Mouse (Mus musculus) heart, embryonic 12.5 days (tissue): ENCODE data around the gene Prss28. TPM values are rescaled to one million over a fixed set of nuclear protein-coding genes. Genes with fewer than 3 reads are reported as not detected.

ENCODE experiments used
- ATAC-seq: fragments of 200-750 bp; cut with Nextera tagmentation; 2 replicates; pipeline ENCODE4 v1.8.0; 2017; ENCODE audit warnings: moderate TSS enrichment, moderate library complexity; ENCODE audit not compliant: insufficient number of reproducible peaks, low FRiP score
- H3K27ac ChIP-seq: fragments of 300-500 bp; sonication (generic); 2 replicates; pipeline ENCODE4 v1.5.1; 2016; ENCODE audit warnings: mild to moderate bottlenecking, moderate library complexity; ENCODE audit not compliant: poor library complexity, severe bottlenecking
- H3K27me3 ChIP-seq: fragments of 300-500 bp; sonication (generic); replicated peaks from 2 replicates; pipeline ENCODE4 v1.6.1; 2016; ENCODE audit warnings: mild to moderate bottlenecking, moderate library complexity
- H3K36me3 ChIP-seq: fragments of 300-500 bp; sonication (generic); 2 replicates; pipeline ENCODE4 v1.6.1; 2016; ENCODE audit warnings: mild to moderate bottlenecking, moderate library complexity
- H3K4me1 ChIP-seq: fragments of 300-500 bp; sonication (generic); replicated peaks from 2 replicates; pipeline ENCODE4 v1.6.1; 2016; ENCODE audit warnings: mild to moderate bottlenecking
- H3K4me2 ChIP-seq: fragments of 300-500 bp; sonication (generic); 2 replicates; pipeline ENCODE4 v1.6.1; 2016; ENCODE audit warnings: mild to moderate bottlenecking, moderate library complexity
- H3K4me3 ChIP-seq: fragments of 300-500 bp; sonication (generic); 2 replicates; pipeline ENCODE4 v1.5.1; 2016; ENCODE audit warnings: mild to moderate bottlenecking
- H3K9ac ChIP-seq: fragments of 300-500 bp; sonication (generic); 2 replicates; pipeline ENCODE4 v1.6.1; 2016; ENCODE audit warnings: mild to moderate bottlenecking, moderate library complexity
- H3K9me3 ChIP-seq: fragments of 300-500 bp; sonication (generic); replicated peaks from 2 replicates; pipeline ENCODE4 v1.6.1; 2016; ENCODE audit warnings: mild to moderate bottlenecking, moderate library complexity
- WGBS: fragments of 180-500 bp; shearing (Covaris S2); methylation state at CpG from one replicate; pipeline ENCODE4 v1.1.7; 2016; 5-methylcytosine and 5-hydroxymethylcytosine counted together
- polyA plus RNA-seq: library from polyadenylated mRNA; unstranded; fragments of >200 nt; fragmentation: Nextera tagmentation; extraction: Ambion mirVana; gene quantifications from 2 replicates; pipeline ENCODE4 v1.2.1, GENCODE M21; 2016

Gene Prss28
- polyA plus RNA-seq, 1 experiment from 2014 or later = not detected

DNA sequence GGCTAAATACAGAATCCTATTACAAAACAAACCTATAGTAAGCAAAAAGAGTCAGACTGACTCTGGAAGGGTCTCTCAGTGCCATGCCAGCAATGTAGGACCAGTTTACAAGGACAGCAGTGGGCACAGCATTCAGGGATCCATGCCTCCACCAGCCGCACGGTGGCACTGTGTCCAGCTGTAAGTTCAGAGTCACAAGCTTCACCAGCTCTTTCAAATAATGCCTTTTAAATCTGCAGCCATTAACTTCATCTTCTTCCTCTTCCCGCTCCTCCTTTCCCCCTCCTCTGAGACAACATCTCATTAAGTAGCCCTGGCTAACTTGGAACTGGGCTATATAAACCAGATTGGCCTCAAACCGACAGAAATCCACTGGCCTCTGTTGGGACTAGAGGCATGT, 19.6 kb upstream of the Prss28 start:
- H3K4me1 ChIP-seq = no peaks in the 10 kb centered on the region; the same call in 1 of the 2 replicates
- H3K9me3 ChIP-seq = no peaks in the 10 kb centered on the region
- H3K9ac ChIP-seq = no peak overlapping the region
- H3K4me3 ChIP-seq = no peak overlapping the region
- WGBS = 23% methylated on average over 4 of the region's 4 CpGs
- no peak for ATAC-seq
- no peaks in the 10 kb centered on the region for H3K36me3 ChIP-seq
- H3K27ac ChIP-seq = no peak overlapping the region
- H3K27me3 ChIP-seq = 0 out of 2 replicates have a peak, but pooled peaks cover 6% of the 10 kb centered on the region
- no peak overlapping the region for H3K4me2 ChIP-seq

DNA sequence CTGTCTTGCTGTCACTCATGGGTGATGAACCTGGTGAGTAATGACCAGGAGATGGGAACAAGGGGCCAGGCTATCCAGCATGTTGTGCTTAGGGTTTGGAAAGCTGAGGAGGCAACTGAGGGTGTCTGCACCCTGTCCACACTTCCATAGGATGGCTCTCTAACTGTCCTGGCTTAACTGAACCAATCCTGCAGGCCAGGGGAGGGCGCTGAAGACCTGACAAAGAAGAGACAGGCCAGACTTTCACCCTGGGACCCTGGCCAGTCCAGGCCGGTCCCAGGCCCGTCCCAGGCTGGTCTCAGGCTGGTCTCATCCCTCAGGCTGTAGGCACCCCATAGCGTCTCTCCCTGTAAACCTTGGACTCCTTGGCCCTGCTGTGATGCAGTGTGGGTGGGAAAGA, 18.0 kb upstream of the Prss28 start:
- no peaks in the 10 kb centered on the region for H3K36me3 ChIP-seq
- H3K9me3 ChIP-seq = no peaks in the 10 kb centered on the region
- H3K27ac ChIP-seq = no peak overlapping the region
- 33% methylated on average over 4 of the region's 4 CpGs for WGBS
- no peaks in the 10 kb centered on the region for H3K4me1 ChIP-seq
- H3K4me3 ChIP-seq = no peak overlapping the region
- no peak overlapping the region for H3K9ac ChIP-seq
- no peak overlapping the region for H3K4me2 ChIP-seq
- no peak for ATAC-seq
- H3K27me3 ChIP-seq = 0 out of 2 replicates have a peak, but pooled peaks cover 6% of the 10 kb centered on the region

GRCm38 (mm10) chr17:25293495-25293894, 15.0 kb upstream of the Prss28 start:
- Histone ChIP-seq H3K36me3 (no peaks in the 10 kb centered on the region), H3K4me3 (no peak overlapping the region), H3K9me3 (no peaks in the 10 kb centered on the region), H3K9ac (no peak overlapping the region), H3K27ac (no peak overlapping the region), H3K27me3 (peaks cover 21% of the 10 kb centered on the region), H3K4me1 (no peaks in the 10 kb centered on the region), H3K4me2 (no peak overlapping the region)
- no peak for ATAC-seq
- 45% methylated on average over 5 of the region's 5 CpGs for WGBS

DNA sequence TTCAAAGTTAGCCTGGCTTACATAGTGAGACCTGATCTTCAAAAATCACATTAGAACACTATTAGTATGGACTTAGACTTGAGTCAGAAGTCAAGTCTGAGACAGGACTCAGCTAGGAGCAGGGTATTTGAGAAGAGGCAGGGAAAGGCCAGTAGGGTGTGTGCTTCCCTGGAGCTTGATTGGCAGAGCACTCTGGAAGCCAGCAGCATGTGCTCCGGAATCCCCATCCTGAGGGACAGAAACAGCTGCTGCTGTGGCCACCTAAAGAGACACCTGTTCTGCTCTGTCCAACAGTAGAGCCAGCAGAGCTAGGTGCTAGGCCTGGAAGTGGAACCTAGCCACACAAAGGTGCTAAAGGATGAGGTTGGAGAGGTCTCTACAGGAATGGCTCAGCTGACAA, 14.3 kb upstream of the Prss28 start:
- Histone ChIP-seq H3K4me2 (no peak overlapping the region), H3K27me3 (peaks cover 23% of the 10 kb centered on the region), H3K4me3 (no peak overlapping the region), H3K9me3 (no peaks in the 10 kb centered on the region), H3K27ac (no peak overlapping the region), H3K9ac (no peak overlapping the region), H3K36me3 (no peaks in the 10 kb centered on the region), H3K4me1 (no peaks in the 10 kb centered on the region)
- no peak for ATAC-seq
- 56% methylated on average over 1 of the region's 1 CpGs for WGBS

- H3K9ac ChIP-seq = no peak within 1 kb of the TSS
- H3K27ac ChIP-seq = no peak within 1 kb of the TSS
- no peaks in the 10 kb centered on the region for H3K36me3 ChIP-seq
- no peak within 1 kb of the TSS for H3K4me2 ChIP-seq
- no peaks in the 10 kb centered on the region for H3K9me3 ChIP-seq
- no peak for ATAC-seq
- peaks cover 29% of the 10 kb centered on the region for H3K27me3 ChIP-seq
- 81% methylated on average over 5 of the region's 5 CpGs for WGBS
- H3K4me1 ChIP-seq = no peaks in the 10 kb centered on the region
- no peak within 1 kb of the TSS for H3K4me3 ChIP-seq
Measured at GRCm38 (mm10) chr17:25298094-25298493, 10.4 kb upstream of the Prss28 start, which contains the start of gene Prss34. Prss34 (plus strand) TSS chr17:25298394.

DNA sequence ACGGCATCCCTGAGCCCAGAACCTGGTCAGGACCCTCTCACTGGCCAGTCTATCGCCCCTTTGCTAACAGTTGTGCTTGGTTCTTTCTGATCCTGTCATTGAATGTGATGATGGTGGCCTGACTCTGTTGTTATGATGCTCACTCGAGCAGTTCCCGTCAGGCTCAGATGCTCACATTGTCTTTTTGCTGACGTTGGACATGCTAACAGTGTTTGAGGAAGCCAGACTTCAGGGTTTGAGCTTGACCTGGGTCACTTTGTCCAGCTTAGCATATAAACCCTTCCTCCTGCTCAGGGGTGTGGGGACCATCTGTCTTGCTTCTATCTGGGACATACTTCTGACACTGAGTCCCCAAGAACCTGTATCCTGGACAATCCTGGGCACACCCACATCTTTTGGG, 9.9 kb downstream of the Prss28 start, which contains the start of gene Prss29:
TSS of gene Prss29 (plus strand) at position 301 of the 400 bp plus-strand sequence.
- Histone ChIP-seq H3K4me3 (no peak within 1 kb of the TSS), H3K4me1 (no peaks in the 10 kb centered on the region), H3K4me2 (no peak within 1 kb of the TSS), H3K9me3 (no peaks in the 10 kb centered on the region), H3K36me3 (no peaks in the 10 kb centered on the region), H3K9ac (no peak within 1 kb of the TSS), H3K27me3 (peaks cover 29% of the 10 kb centered on the region), H3K27ac (no peak within 1 kb of the TSS)
- ATAC-seq = no peak
- 64% methylated on average over 5 of the region's 5 CpGs for WGBS

- no peak for ATAC-seq
- Histone ChIP-seq H3K4me2 (no peak overlapping the region), H3K9ac (no peak overlapping the region), H3K4me1 (no peaks in the 10 kb centered on the region), H3K27ac (no peak overlapping the region), H3K36me3 (no peaks in the 10 kb centered on the region), H3K9me3 (no peaks in the 10 kb centered on the region), H3K4me3 (no peak overlapping the region), H3K27me3 (peaks cover 36% of the 10 kb centered on the region)
- WGBS = 89% methylated on average over 8 of the region's 8 CpGs
Measured at GRCm38 (mm10) chr17:25320819-25321218, 12.4 kb downstream of the Prss28 start.

DNA sequence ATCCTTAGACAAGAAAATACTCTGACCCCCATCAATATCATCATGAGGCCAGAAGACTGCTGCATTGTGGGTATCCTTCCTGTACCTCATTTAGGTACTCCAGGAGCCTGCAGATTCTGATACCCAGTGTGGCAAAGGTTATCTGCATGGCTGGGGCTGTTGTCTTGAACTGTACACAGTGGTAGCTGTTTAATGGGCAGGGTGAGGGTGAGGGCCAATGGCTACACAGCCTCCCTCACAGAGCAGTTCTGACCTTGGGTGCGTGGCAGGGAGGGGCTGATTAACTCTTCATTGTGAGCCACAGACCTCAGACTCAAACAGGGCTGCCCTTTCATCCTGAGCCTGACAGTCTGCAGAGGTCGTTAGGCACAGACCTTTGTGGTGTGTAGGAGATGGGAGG, 14.5 kb downstream of the Prss28 start:
- Histone ChIP-seq H3K4me3 (no peak overlapping the region), H3K27ac (no peak overlapping the region), H3K4me1 (no peaks in the 10 kb centered on the region), H3K4me2 (no peak overlapping the region), H3K9me3 (no peaks in the 10 kb centered on the region), H3K36me3 (no peaks in the 10 kb centered on the region), H3K9ac (no peak overlapping the region), H3K27me3 (peaks cover 36% of the 10 kb centered on the region)
- 17% methylated on average over 2 of the region's 2 CpGs for WGBS
- ATAC-seq = no peak

DNA sequence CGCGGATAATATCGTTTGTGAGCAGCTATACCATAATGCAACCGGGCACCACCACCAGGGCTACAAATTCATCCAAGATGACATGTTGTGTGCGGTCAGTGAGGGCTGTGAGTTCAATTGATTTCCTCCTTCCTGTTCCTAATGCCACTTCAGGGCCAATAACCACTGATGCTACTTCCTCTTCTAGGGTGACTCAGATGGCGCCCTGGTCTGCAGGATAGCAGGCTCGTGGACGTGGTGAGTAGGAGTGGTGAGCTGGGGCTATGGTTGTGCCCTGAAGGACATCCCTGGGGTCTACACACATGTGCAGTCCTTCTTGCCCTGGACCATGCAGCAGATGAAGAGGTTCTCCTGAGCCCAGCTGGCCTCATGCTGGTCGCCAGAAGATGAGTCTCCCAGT, 23.9 kb downstream of the Prss28 start:
- H3K4me2 ChIP-seq = no peak overlapping the region
- H3K27ac ChIP-seq = no peak overlapping the region
- no peaks in the 10 kb centered on the region for H3K9me3 ChIP-seq
- H3K4me3 ChIP-seq = no peak overlapping the region
- no peak overlapping the region for H3K9ac ChIP-seq
- H3K27me3 ChIP-seq = peaks cover 54% of the 10 kb centered on the region
- H3K36me3 ChIP-seq = no peaks in the 10 kb centered on the region
- H3K4me1 ChIP-seq = no peaks in the 10 kb centered on the region
- ATAC-seq = no peak
- WGBS = 69% methylated on average over 9 of the region's 9 CpGs

DNA sequence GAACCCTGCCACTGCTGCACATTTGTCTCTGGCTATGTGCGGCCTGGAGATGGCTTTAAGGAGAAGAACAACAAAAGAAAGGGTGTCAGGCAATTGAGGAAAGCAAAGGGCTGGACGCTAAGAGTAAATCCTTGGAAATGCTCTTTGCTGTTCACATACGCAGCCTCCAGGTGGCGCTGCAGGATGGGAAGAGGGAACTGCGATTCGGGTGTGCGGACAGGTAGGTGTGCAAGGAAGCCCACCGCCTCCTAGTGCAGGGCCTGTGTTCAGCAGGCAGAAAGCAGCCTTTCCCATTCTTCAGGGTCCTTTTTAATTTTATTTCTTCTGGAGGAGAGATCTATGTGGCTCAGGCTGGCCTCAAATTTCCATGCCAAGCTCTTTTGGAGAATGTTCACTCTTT, 25.5 kb downstream of the Prss28 start:
- peaks cover 54% of the 10 kb centered on the region for H3K27me3 ChIP-seq
- no peak for ATAC-seq
- H3K4me2 ChIP-seq = no peak overlapping the region
- no peak overlapping the region for H3K4me3 ChIP-seq
- no peaks in the 10 kb centered on the region for H3K4me1 ChIP-seq
- H3K36me3 ChIP-seq = no peaks in the 10 kb centered on the region
- no peak overlapping the region for H3K9ac ChIP-seq
- H3K27ac ChIP-seq = no peak overlapping the region
- 1% methylated on average over 8 of the region's 8 CpGs for WGBS
- 0 out of 2 replicates have a peak, but pooled peaks cover 2% of the 10 kb centered on the region for H3K9me3 ChIP-seq

GRCm38 (mm10) chr17:25338218-25338617, 29.8 kb downstream of the Prss28 start:
- no peaks in the 10 kb centered on the region for H3K36me3 ChIP-seq
- 0 out of 2 replicates have a peak, but pooled peaks cover 4% of the 10 kb centered on the region for H3K9me3 ChIP-seq
- peaks cover 18% of the 10 kb centered on the region for H3K27me3 ChIP-seq
- H3K4me1 ChIP-seq = 0 out of 2 replicates have a peak, but pooled peaks cover 7% of the 10 kb centered on the region
- no peak overlapping the region for H3K9ac ChIP-seq
- WGBS = 78% methylated on average over 4 of the region's 4 CpGs
- no peak overlapping the region for H3K27ac ChIP-seq
- H3K4me3 ChIP-seq = no peak overlapping the region
- no peak overlapping the region for H3K4me2 ChIP-seq
- no peak for ATAC-seq

- Histone ChIP-seq H3K4me3 (no peak overlapping the region), H3K27ac (no peak overlapping the region), H3K9ac (no peak overlapping the region), H3K27me3 (peaks cover 5% of the 10 kb centered on the region), H3K9me3 (0 out of 2 replicates have a peak, but pooled peaks cover 4% of the 10 kb centered on the region), H3K36me3 (no peaks in the 10 kb centered on the region), H3K4me2 (no peak overlapping the region), H3K4me1 (0 out of 2 replicates have a peak, but pooled peaks cover 7% of the 10 kb centered on the region)
- 83% methylated on average over 6 of the region's 6 CpGs for WGBS
- ATAC-seq = no peak
Measured at GRCm38 (mm10) chr17:25340003-25340402, 31.6 kb downstream of the Prss28 start.
